Mouse (Mus musculus): ENCODE results near the gene Polr2i. TPM values are rescaled to one million over a fixed set of nuclear protein-coding genes. Genes with fewer than 3 reads are reported as not detected.
"Not testable (repeated sequence)": the region's sequence is repeated elsewhere in the genome, so short reads cannot be mapped to it uniquely, and the experiment has no call there.

The Polr2i gene
- 10 to 100 TPM; 61.9 to 70.3 TPM for total RNA-seq (2021)

- DNase-seq = peak; percentile 98
Observed at GRCm38 (mm10) chr7:30231669-30232454, at the start of gene Polr2i, which contains the start of gene Tbcb. Gene Polr2i (plus strand): TSS chr7:30231948. Gene Tbcb (minus strand): TSS chr7:30232272.

GRCm38 (mm10) chr7:30183189-30183588 is 48.6 kb upstream of the Polr2i start:
- not testable (repeated sequence) for DNase-seq

GRCm38 (mm10) chr7:30183879-30184289 is 47.9 kb upstream of the Polr2i start, which contains the start of gene Cox7a1:
Gene Cox7a1 (plus strand): TSS chr7:30184144.
- DNase-seq = peak; percentile 93

- DNase-seq = no peak
Observed at GRCm38 (mm10) chr7:30184641-30185348, 47.0 kb upstream of the Polr2i start.

- no peak for DNase-seq
Observed at GRCm38 (mm10) chr7:30188344-30189115, 43.2 kb upstream of the Polr2i start.

GRCm38 (mm10) chr7:30189116-30189491 is 42.6 kb upstream of the Polr2i start:
- no peak for DNase-seq

GRCm38 (mm10) chr7:30192088-30192487 is 39.7 kb upstream of the Polr2i start:
- DNase-seq = no peak

- DNase-seq = peak; percentile 26
Observed at GRCm38 (mm10) chr7:30193013-30193412, 38.7 kb upstream of the Polr2i start.

- peak; percentile 78 for DNase-seq
Observed at GRCm38 (mm10) chr7:30193581-30194100, 38.1 kb upstream of the Polr2i start.

- peak; percentile 69 for DNase-seq
Observed at GRCm38 (mm10) chr7:30194101-30194831, 37.5 kb upstream of the Polr2i start.

- peak; percentile 97 for DNase-seq
Observed at GRCm38 (mm10) chr7:30194884-30195283, 36.9 kb upstream of the Polr2i start.

- DNase-seq = no peak
Observed at GRCm38 (mm10) chr7:30195461-30195860, 36.3 kb upstream of the Polr2i start.

- DNase-seq = no peak
Observed at GRCm38 (mm10) chr7:30196171-30196570, 35.6 kb upstream of the Polr2i start.

GRCm38 (mm10) chr7:30197592-30198129 is 34.1 kb upstream of the Polr2i start:
- DNase-seq = no peak

- peak; percentile 75 for DNase-seq
Observed at GRCm38 (mm10) chr7:30198481-30198971, 33.2 kb upstream of the Polr2i start, which contains the start of gene Capns1. Gene Capns1 (minus strand): TSS chr7:30198811.

GRCm38 (mm10) chr7:30199498-30200139 is 32.1 kb upstream of the Polr2i start:
- no peak for DNase-seq

GRCm38 (mm10) chr7:30200200-30200599 is 31.5 kb upstream of the Polr2i start:
- no peak for DNase-seq

GRCm38 (mm10) chr7:30200661-30201060 is 31.1 kb upstream of the Polr2i start:
- not testable (repeated sequence) for DNase-seq

GRCm38 (mm10) chr7:30202895-30203690 is 28.7 kb upstream of the Polr2i start:
- DNase-seq = peak; percentile 51

- DNase-seq = no peak
Observed at GRCm38 (mm10) chr7:30204380-30204779, 27.4 kb upstream of the Polr2i start.
